Mouse (Mus musculus) spleen, adult 18-20 months (tissue): ENCODE measurements around the gene Nap1l4.

Experiments
- DNase-seq, 2 experiments: peaks; one replicate each; pipeline ENCODE4 v3.0.0; 2022; ENCODE audit warnings: mixed read lengths in 2 of 2

The Nap1l4 gene

DNA sequence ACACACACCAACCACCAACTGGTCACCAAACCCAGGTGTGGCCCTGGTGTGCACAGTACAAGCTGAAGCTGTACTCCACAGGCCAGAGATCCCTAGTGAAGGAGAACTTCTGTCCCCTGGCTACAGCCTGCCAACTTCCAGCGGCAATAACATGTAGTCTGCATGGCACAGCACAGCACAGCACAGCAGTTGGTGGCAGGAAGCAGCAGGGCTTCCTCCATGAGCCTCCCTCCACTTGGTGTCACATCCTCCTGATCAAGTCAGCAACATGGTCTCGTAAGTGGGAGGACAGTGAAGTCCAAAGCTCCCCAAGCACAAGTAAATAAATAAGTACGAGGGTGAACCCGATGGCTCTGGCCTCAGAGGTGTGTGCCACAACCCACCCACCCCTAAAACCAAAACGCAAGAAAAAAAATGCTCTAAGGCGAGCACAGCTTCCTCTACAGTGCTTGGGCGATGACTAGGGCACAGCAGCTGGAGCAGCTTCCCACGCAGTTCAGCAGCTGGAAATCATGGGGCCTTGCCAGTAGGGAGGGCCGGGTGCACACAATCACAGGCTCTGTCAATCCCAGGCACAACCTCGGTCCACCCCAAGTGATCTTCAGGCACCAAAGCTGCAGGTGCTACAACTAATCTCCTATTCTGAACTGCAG lies 35.0 kb downstream of the Nap1l4 start:
- DNase-seq: no peak

DNA sequence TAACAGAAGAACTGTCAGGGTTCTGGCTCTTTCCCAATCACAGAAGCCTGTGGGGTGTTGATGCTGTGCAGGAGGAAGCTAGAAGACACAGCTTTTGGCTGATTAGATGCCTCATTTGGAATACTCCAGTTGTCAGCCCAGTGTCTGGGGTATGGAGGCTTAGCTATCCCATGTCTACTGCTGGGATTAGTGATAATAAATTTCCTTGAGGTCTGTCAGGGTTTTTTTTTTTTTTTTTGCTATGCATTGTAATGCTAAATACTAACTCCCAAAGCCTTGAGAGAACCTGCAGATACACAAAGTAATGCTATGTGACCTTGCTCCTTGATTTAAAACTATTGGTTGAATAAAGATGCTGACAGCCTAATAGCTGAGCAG lies 37.6 kb downstream of the Nap1l4 start:
- DNase-seq: no peak

- DNase-seq: no peak
Measured at GRCm38 (mm10) chr7:143510593-143511334, 38.1 kb downstream of the Nap1l4 start.

GRCm38 (mm10) chr7:143509566-143509965 lies 39.3 kb downstream of the Nap1l4 start:
- DNase-seq: no peak

- peak in 1 of 2 experiments; percentile 41 for DNase-seq
Measured at GRCm38 (mm10) chr7:143506675-143507074, 42.2 kb downstream of the Nap1l4 start.

- DNase-seq: no peak
Measured at GRCm38 (mm10) chr7:143506271-143506670, 42.6 kb downstream of the Nap1l4 start.

DNA sequence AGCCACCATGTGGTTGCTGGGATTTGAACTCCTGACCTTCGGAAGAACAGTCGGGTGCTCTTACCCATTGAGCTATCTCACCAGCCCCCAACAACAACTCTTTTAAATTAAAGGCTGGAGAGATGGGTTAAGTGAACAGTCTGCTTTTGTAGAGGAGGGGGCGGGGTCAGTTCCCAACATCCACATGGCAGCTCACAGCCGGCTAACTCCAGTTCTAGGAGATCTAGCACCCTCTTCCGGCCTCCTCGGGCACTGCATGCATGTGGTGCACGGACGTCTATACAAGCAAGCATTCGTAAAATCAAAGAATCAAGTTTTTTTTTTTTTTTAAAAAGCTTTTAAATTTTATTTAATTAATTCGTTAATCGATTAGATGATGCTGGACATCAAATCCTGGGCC lies 43.1 kb downstream of the Nap1l4 start:
- peak; percentile 38 to 67 for DNase-seq

- no peak for DNase-seq
Measured at GRCm38 (mm10) chr7:143505411-143505810, 43.5 kb downstream of the Nap1l4 start.

DNA sequence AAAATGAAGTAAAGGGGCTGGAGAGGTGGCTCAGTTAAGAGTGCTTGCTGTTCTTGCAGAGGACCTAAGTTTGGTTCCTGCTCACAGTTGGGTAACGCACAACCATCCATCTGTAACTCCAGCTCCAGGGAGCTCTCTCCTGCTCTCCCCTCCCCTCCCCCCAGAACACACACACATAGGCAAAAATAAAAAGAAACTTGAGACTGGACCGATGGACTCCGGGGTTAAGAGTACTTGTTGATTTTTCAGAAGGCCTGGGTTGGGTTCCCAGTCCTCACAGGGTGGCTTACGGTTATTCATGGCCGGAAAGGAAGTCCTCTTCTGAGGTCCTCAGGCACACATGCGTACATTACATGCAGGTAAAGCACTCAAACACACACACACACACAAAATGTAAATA lies 45.0 kb downstream of the Nap1l4 start:
- no peak for DNase-seq

DNA sequence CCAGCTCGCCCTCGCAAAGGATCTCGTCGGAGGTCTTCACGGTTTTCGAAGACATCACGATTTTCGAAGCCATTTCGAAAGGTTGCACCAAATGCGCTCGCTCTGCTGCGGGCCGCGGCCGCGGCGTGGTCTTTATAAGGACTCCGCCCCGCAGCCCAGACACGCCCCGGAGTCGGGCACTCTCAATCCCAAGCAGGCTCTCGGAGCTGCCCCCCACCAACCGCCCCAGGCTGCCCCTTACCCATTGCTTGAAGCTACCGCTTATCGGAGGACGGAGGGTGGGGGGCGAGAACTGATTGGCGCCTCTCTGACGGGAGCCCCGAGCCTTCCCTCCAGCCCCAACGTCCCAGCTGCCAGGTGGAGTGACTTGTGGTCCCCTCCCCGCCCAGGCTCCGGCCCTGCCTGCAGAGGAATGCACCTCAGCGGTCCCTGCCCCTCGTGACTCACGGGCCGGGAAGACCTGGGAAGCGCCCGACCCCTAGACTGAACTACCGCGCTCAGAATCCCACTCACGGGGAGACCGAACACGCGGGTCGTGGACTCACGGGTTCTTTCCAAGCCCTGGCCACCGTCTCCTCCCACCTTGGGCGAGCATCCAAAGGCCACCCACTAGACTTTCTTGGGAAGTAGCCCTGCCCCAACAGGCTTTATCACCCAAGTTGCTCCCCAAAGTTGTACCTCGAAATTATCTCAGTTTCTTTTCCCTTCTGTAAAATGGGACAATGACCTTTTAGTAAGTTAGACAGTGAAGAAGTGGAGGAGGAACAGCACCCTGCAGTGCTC lies 46.3 kb downstream of the Nap1l4 start, which contains the start of gene Phlda2:
Phlda2 (minus strand) TSS at position 733 of the 783 bp plus-strand sequence.
- DNase-seq: peak in 1 of 2 experiments; percentile 5

- peak in 1 of 2 experiments; percentile 16 for DNase-seq
Measured at GRCm38 (mm10) chr7:143501643-143502417, 47.1 kb downstream of the Nap1l4 start.

- DNase-seq: no peak
Measured at GRCm38 (mm10) chr7:143500912-143501311, 48.0 kb downstream of the Nap1l4 start.

DNA sequence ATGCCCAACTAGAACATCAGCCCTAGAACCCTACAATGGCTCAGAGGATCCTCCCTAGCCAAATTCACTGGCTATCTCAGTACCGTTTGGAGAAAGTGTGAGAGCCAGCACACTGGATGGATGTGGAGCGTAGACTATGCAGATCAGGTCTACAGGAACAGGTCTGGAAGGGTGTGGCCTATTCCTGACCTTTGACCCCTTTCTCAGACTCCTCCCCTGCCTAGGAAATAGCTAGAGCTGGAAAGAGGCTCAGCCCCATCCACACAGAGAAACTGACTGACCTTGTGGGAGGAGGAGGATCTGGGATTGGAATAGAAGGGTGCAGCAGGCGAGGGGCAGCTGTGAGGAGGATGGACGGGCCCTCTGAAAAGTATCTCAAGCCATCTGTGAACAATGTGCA lies 50.3 kb downstream of the Nap1l4 start:
- DNase-seq: no peak

GRCm38 (mm10) chr7:143495104-143495961 lies 53.6 kb downstream of the Nap1l4 start:
- no peak for DNase-seq

DNA sequence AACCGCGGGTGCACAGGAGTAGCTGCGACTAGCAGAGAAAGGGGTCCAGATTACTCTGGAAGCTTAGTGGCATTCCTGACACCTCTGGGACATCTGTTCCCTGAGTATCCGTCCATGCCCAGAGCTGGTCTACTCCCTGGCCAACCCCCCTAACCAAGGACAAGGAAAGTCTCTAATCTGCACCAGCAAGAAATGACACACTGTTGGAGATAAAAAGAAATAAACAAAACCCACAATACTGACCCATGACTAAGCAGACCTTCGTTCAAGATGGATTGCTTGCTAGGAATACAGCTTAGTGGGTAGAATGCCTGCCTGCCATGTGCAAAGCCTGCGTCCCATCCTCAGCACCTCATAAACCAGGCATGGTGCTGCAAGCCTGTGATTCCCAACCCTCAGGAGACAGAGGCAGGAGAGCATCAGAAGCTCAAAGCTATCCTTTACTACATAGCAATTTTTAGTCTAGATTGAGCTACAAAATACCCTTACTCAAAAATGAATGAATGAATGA lies 55.2 kb downstream of the Nap1l4 start:
- DNase-seq: no peak

GRCm38 (mm10) chr7:143489735-143490134 lies 59.2 kb downstream of the Nap1l4 start:
- DNase-seq: no peak

DNA sequence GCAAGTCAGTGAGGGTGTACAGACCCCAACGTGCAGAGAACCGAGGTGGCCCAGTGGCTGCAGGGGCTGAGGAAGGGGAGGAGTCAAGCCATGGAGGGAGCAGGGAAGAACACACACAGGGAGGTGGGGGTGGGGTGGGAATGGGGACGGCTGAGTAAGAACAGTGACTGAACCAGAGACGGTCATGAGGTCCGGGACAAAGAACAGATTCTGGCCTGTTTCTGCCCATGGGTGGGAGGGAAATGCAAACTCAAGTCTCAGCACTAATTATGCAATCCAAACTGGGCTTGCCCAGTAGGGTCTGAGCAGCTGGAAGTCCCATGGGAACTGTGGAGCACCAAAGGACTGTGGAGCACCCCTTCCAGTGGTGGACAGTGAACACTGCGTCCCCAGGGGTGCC lies 66.4 kb downstream of the Nap1l4 start:
- DNase-seq: no peak

DNA sequence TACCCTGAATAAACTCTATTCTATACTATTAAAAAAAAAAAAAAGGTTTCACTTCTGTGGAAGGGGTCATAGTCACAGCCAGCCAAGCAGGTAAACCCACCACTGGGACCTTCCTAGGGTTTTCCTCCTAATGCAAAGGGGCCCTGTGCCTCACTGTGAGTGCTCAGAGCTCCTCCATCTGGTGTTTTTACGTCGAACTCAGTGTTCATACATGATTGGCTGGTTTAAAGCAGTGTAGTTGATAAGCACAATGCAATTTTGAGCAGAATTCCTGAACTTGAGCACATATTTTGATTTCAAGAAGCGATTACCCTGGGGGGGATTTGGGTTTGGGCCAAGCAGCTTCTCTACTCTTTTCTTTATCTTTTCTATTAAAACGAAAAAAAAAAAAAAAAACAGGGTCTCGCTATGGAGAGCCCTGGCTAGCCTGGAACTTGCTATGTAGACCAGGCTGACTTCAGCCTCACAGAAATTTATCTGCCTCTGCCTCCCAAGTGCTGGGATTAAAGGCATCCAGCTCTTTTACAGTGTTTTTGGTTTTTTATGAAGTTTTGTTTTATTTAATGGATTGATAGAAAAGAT lies 67.0 kb downstream of the Nap1l4 start:
- DNase-seq: no peak

DNA sequence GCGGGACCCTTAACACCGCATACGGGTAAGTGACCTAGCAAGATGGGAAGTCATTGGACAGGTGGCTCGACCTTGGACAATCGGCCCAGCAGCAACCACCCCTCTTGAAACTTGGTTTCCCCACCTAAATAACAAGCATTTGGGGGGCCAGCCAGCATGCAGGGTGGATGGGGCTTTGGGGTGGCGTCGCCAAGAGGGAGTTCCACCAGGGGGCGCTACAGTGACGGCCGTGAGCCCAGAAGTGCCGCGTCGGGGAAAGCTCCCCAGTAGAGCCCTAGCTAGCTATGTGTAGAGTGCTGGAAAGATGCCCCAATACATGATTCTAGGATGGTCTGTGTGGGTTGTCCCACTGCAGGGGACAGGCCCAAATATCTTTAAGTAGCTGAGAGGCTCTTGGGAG lies 68.4 kb downstream of the Nap1l4 start:
- DNase-seq: peak in 1 of 2 experiments; percentile 62

DNA sequence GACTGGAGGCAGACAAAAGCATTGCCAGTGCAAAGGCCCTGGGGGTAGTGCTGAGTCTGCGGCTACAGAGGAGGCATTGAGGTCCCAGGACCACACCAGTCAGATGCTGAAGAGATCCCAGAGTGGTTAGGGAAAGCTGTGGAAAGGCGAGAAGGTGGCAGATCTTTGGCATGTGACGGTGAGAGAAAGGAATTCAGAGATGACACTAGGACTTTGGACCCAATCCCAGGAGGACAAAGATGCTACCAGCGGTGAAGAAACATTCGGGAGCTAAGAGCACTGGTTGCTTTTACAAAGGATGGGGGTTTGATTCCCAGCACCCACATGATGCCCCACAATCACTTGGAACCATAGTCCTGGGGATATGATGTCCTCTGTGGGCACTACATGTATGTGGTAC lies 71.1 kb downstream of the Nap1l4 start:
- DNase-seq: no peak

DNA sequence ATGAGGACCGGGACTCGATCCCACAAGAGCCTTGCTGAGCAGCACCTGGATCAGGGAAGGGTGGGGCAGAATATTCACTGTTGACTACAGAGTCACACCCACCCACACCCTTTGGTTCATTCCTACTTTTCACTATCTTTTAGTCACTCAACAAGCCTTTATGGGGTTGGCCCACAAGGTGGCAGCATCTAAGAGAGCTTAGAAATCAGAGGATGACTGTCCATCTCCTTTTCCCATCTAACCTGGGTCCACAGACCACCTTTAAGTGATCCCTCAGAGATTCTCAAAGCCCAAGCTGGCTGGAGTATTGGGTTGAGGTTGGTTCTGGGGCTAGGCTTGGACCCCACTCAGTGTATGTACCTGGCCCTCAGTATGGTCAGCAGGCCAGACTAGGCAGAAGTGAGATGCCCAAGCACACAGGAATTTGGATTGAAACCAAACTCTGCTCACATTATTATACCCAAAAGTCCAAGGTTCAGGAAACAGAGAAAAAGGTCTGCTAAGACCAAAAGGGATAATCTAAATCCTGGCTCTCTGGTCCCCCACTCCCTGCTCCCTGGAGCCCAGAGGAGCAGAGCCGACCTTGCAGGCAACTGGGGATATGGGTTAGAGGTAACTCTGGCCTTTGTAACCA lies 72.1 kb downstream of the Nap1l4 start:
- no peak for DNase-seq
